Mouse (Mus musculus) limb, embryonic 12.5 days (tissue): ENCODE results near the gene Ankrd28. TPM values are rescaled to one million over a fixed set of nuclear protein-coding genes. Genes with fewer than 3 reads are reported as not detected.

Experiments
- polyA plus RNA-seq: library from polyadenylated mRNA; unstranded; fragments of >200 nt; fragmentation: Nextera tagmentation; extraction: Ambion mirVana; gene quantifications from 2 replicates; pipeline ENCODE4 v1.2.1, GENCODE M21; 2016

Gene Ankrd28
- polyA plus RNA-seq, 1 experiment from 2014 or later, result 9.7 TPM

Other genes starting within 250 kb of the Ankrd28 start
- gene Colq, start 239.3 kb downstream of the Ankrd28 start, polyA plus RNA-seq, result 1.2 and 2.0 TPM in 2 replicates
- 2.0 TPM in 1 of 2 replicates, not detected in the other for gene Gm49387, start 189.8 kb downstream of the Ankrd28 start, polyA plus RNA-seq
- 23.2 and 25.5 TPM in 2 replicates for gene Btd, start 189.6 kb downstream of the Ankrd28 start, polyA plus RNA-seq
- 10.6 and 13.3 TPM in 2 replicates for gene Hacl1, start 189.4 kb downstream of the Ankrd28 start, polyA plus RNA-seq
- not detected in 2 replicates for gene Galnt15, start 198.3 kb upstream of the Ankrd28 start, polyA plus RNA-seq